In the genomic region with DNA sequence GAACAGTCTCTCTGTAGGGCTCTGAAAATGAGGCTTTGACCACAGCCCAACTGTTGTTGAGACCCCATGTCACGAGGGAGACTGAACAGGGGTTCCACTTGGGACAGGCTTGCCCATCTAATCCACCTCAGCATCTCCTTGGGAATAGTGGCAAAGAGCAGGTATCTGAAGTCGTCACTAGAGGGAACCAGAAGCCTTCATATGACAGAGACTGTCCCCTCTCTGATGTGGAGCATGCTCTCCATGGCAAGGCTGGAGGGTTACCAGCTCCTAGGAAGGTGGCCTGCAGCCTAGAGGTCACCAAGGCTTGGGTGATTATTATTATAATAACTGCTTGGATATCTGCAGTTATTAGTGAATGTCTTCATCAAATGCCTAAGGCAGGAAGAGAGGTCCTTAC, we compare ENCODE assay signal across 8 mouse cellular contexts.
A peak's percentile ranks its signal among the peaks of the same experiment; 100 is the strongest.
DNase-seq lines count a peak whose midpoint lies in the region; ATAC-seq and TF ChIP-seq lines count a peak whose summit lies in the region.

No protein-coding gene starts in this region.

- peaks cover 18% of the 10 kb centered on the region for H3K4me1 ChIP-seq in heart, embryonic 11.5 days (ENCODE audit: control insufficient read depth, insufficient read depth, low read length)
- peaks cover 6% of the 10 kb centered on the region; the same call in 1 of the 2 replicates for H3K4me1 ChIP-seq in midbrain, postnatal 0 days (ENCODE audit: insufficient read depth, low read length)

- TF ChIP-seq CTCF in midbrain, postnatal 0 days (IDR thresholded peaks at IDR 0.05), result peak; percentile 89

- no peaks in the 10 kb centered on the region for H3K36me3 ChIP-seq in heart, embryonic 11.5 days (ENCODE audit: control insufficient read depth, insufficient read depth, low read length)
- no peaks in the 10 kb centered on the region for H3K36me3 ChIP-seq in midbrain, postnatal 0 days (ENCODE audit: insufficient read depth, low read length)

- WGBS in heart, embryonic 11.5 days (ENCODE audit: insufficient replicate concordance), result 21% methylated on average over 2 of the region's 2 CpGs
- WGBS in midbrain, postnatal 0 days, result 20% methylated on average over 2 of the region's 2 CpGs

- no peak overlapping the region for H3K9ac ChIP-seq in heart, embryonic 11.5 days (ENCODE audit: low read depth, low read length)
- H3K9ac ChIP-seq in midbrain, postnatal 0 days (replicated peaks; ENCODE audit: low read length, poor library complexity, severe bottlenecking), result no peak overlapping the region

- no peaks in the 10 kb centered on the region for H3K27me3 ChIP-seq in heart, embryonic 11.5 days (ENCODE audit: control insufficient read depth, insufficient read depth, low read length)
- no peaks in the 10 kb centered on the region for H3K27me3 ChIP-seq in midbrain, postnatal 0 days (ENCODE audit: insufficient read depth, low read length)

- H3K27ac ChIP-seq in heart, embryonic 11.5 days (ENCODE audit: low read depth, low read length), result no peak overlapping the region
- no peak overlapping the region for H3K27ac ChIP-seq in midbrain, postnatal 0 days (ENCODE audit: low read depth, low read length)

- H3K9me3 ChIP-seq in heart, embryonic 11.5 days (replicated peaks; ENCODE audit: control insufficient read depth, low read length), result no peaks in the 10 kb centered on the region
- no peaks in the 10 kb centered on the region for H3K9me3 ChIP-seq in midbrain, postnatal 0 days (ENCODE audit: low read length)

- peak; percentile 39 to 50 for DNase-seq in heart, adult 9 months (ENCODE audit: low spot score in 2 of 2)
- peak; percentile 61 for DNase-seq in CD4-positive, CD25-positive, alpha-beta regulatory T cell, adult 2 months (ENCODE audit: low read depth, low spot score)
- peak; percentile 61 for DNase-seq in cerebellum, adult 11-12 months
- DNase-seq in kidney, postnatal 25 days, result peak; percentile 59 to 69
- DNase-seq in midbrain, postnatal 0 days (ENCODE audit: low spot score), result peak; percentile 83
- no peak for DNase-seq in ovary, postnatal 10 days (ENCODE audit: low spot score)

- H3K4me3 ChIP-seq in heart, embryonic 11.5 days (ENCODE audit: low read depth, low read length), result no peak overlapping the region
- no peak overlapping the region for H3K4me3 ChIP-seq in midbrain, postnatal 0 days (ENCODE audit: low read depth, low read length)

- no peak overlapping the region for H3K4me2 ChIP-seq in heart, embryonic 11.5 days
- H3K4me2 ChIP-seq in midbrain, postnatal 0 days (ENCODE audit: low read depth, low read length, poor library complexity, severe bottlenecking), result no peak overlapping the region

- no peak for ATAC-seq in heart, embryonic 11.5 days (replicated peaks; ENCODE audit: insufficient number of reproducible peaks, low FRiP score, low TSS enrichment)
- ATAC-seq in granulocyte monocyte progenitor cell, adult 5-6 weeks (replicated peaks; ENCODE audit: poor library complexity, severe bottlenecking), result peak; percentile 30
- ATAC-seq in midbrain, postnatal 0 days (ENCODE audit: low FRiP score), result 0 out of 2 replicates have a peak, but pooled peaks have one; percentile 47
